Mouse (Mus musculus) liver, embryonic 13.5 days (tissue): ENCODE measurements around the gene D430041D05Rik. TPM values are rescaled to one million over a fixed set of nuclear protein-coding genes. Genes with fewer than 3 reads are reported as not detected.

Experiments
- ATAC-seq: fragments of 200-750 bp; cut with Nextera tagmentation; 2 replicates; pipeline ENCODE4 v1.8.0; 2017; ENCODE audit warnings: low read depth, mild to moderate bottlenecking, moderate number of reproducible peaks, moderate library complexity
- DNase-seq: peaks from one replicate; pipeline ENCODE4 v3.0.0; 2022
- H3K27ac ChIP-seq: fragments of 300-500 bp; sonication (generic); 2 replicates; pipeline ENCODE4 v1.5.1; 2015; ENCODE audit warnings: moderate library complexity, mild to moderate bottlenecking, inconsistent platforms
- H3K27me3 ChIP-seq: fragments of 300-500 bp; sonication (generic); 2 replicates; pipeline ENCODE4 v1.6.1; 2015; ENCODE audit warnings: mild to moderate bottlenecking, inconsistent platforms
- H3K36me3 ChIP-seq: fragments of 300-500 bp; sonication (generic); 2 replicates; pipeline ENCODE4 v1.6.1; 2015; ENCODE audit warnings: mild to moderate bottlenecking, inconsistent platforms
- H3K4me1 ChIP-seq: fragments of 300-500 bp; sonication (generic); replicated peaks from 2 replicates; pipeline ENCODE4 v1.6.1; 2015; ENCODE audit warnings: inconsistent platforms
- H3K4me2 ChIP-seq: fragments of 300-500 bp; sonication (generic); 2 replicates; pipeline ENCODE4 v1.6.1; 2015; ENCODE audit warnings: inconsistent platforms, mild to moderate bottlenecking, moderate library complexity
- H3K4me3 ChIP-seq: fragments of 300-500 bp; sonication (generic); replicated peaks from 2 replicates; pipeline ENCODE4 v1.5.1; 2015; ENCODE audit warnings: mild to moderate bottlenecking, inconsistent platforms
- H3K9ac ChIP-seq: fragments of 300-500 bp; sonication (generic); 2 replicates; pipeline ENCODE4 v1.6.1; 2015; ENCODE audit warnings: mild to moderate bottlenecking, inconsistent platforms
- H3K9me3 ChIP-seq: fragments of 300-500 bp; sonication (generic); replicated peaks from 2 replicates; pipeline ENCODE4 v1.6.1; 2016; ENCODE audit warnings: inconsistent platforms
- WGBS: fragments of 180-500 bp; shearing (Covaris S2); methylation state at CpG from one replicate; pipeline ENCODE4 v1.1.7; 2015; ENCODE audit not compliant: insufficient replicate concordance; 5-methylcytosine and 5-hydroxymethylcytosine counted together
- polyA plus RNA-seq: library from polyadenylated mRNA; unstranded; fragments of >200 nt; fragmentation: Nextera tagmentation; extraction: Ambion mirVana; gene quantifications from 2 replicates; pipeline ENCODE4 v1.2.1, GENCODE M21; 2015

Gene D430041D05Rik
- polyA plus RNA-seq, 1 experiment from 2014 or later: 0.01 TPM

GRCm38 (mm10) chr2:104167765-104168164, 243.0 kb downstream of the D430041D05Rik start:
- Histone ChIP-seq H3K9me3 (no peaks in the 10 kb centered on the region), H3K9ac (no peak overlapping the region), H3K4me2 (no peak overlapping the region), H3K27ac (no peak overlapping the region), H3K4me3 (no peak overlapping the region), H3K27me3 (0 out of 2 replicates have a peak, but pooled peaks cover 8% of the 10 kb centered on the region), H3K4me1 (no peaks in the 10 kb centered on the region), H3K36me3 (no peaks in the 10 kb centered on the region)
- ATAC-seq: no peak
- WGBS: 85% methylated on average over 23 of the region's 23 CpGs
- DNase-seq: no peak

- Histone ChIP-seq H3K9ac (no peak overlapping the region), H3K36me3 (no peaks in the 10 kb centered on the region), H3K9me3 (no peaks in the 10 kb centered on the region), H3K27ac (no peak overlapping the region), H3K4me2 (no peak overlapping the region), H3K4me1 (no peaks in the 10 kb centered on the region), H3K4me3 (no peak overlapping the region), H3K27me3 (no peaks in the 10 kb centered on the region)
- ATAC-seq (no peak), DNase-seq (no peak)
- 69% methylated on average over 2 of the region's 2 CpGs for WGBS
Observed at GRCm38 (mm10) chr2:104165631-104166030, 245.2 kb downstream of the D430041D05Rik start.

- Histone ChIP-seq H3K4me1 (no peaks in the 10 kb centered on the region), H3K4me3 (no peak overlapping the region), H3K4me2 (no peak overlapping the region), H3K9ac (no peak overlapping the region), H3K27me3 (no peaks in the 10 kb centered on the region), H3K9me3 (no peaks in the 10 kb centered on the region), H3K27ac (no peak overlapping the region), H3K36me3 (no peaks in the 10 kb centered on the region)
- DNase-seq: no peak
- 61% methylated on average over 4 of the region's 4 CpGs for WGBS
- no peak for ATAC-seq
Observed at GRCm38 (mm10) chr2:104163978-104164487, 246.8 kb downstream of the D430041D05Rik start.

- H3K4me3 ChIP-seq: no peak overlapping the region
- H3K27ac ChIP-seq: no peak overlapping the region
- no peak for DNase-seq
- no peak overlapping the region for H3K9ac ChIP-seq
- no peak for ATAC-seq
- no peaks in the 10 kb centered on the region for H3K9me3 ChIP-seq
- H3K27me3 ChIP-seq: no peaks in the 10 kb centered on the region
- 62% methylated on average over 7 of the region's 7 CpGs for WGBS
- H3K4me1 ChIP-seq: no peaks in the 10 kb centered on the region
- no peaks in the 10 kb centered on the region for H3K36me3 ChIP-seq
- H3K4me2 ChIP-seq: no peak overlapping the region
Observed at GRCm38 (mm10) chr2:104163418-104163817, 247.4 kb downstream of the D430041D05Rik start.

GRCm38 (mm10) chr2:104157831-104158230, 253.0 kb downstream of the D430041D05Rik start:
- H3K9ac ChIP-seq: no peak overlapping the region
- H3K4me1 ChIP-seq: no peaks in the 10 kb centered on the region
- DNase-seq: no peak
- H3K27ac ChIP-seq: no peak overlapping the region
- H3K9me3 ChIP-seq: no peaks in the 10 kb centered on the region
- 74% methylated on average over 4 of the region's 4 CpGs for WGBS
- no peaks in the 10 kb centered on the region for H3K36me3 ChIP-seq
- no peak overlapping the region for H3K4me2 ChIP-seq
- no peak overlapping the region for H3K4me3 ChIP-seq
- no peak for ATAC-seq
- no peaks in the 10 kb centered on the region; the same call in 1 of the 2 replicates for H3K27me3 ChIP-seq

GRCm38 (mm10) chr2:104153876-104154275, 256.9 kb downstream of the D430041D05Rik start:
- Histone ChIP-seq H3K9me3 (no peaks in the 10 kb centered on the region), H3K27ac (no peak overlapping the region), H3K9ac (no peak overlapping the region), H3K36me3 (no peaks in the 10 kb centered on the region), H3K4me3 (no peak overlapping the region), H3K4me2 (no peak overlapping the region), H3K27me3 (no peaks in the 10 kb centered on the region; the same call in 1 of the 2 replicates), H3K4me1 (no peaks in the 10 kb centered on the region)
- 68% methylated on average over 3 of the region's 3 CpGs for WGBS
- DNase-seq (no peak), ATAC-seq (no peak)

GRCm38 (mm10) chr2:104153345-104153744, 257.5 kb downstream of the D430041D05Rik start:
- 74% methylated on average over 4 of the region's 4 CpGs for WGBS
- ATAC-seq: no peak
- no peak overlapping the region for H3K4me2 ChIP-seq

GRCm38 (mm10) chr2:104150608-104151397, 260.0 kb downstream of the D430041D05Rik start:
- Histone ChIP-seq H3K9ac (no peak overlapping the region), H3K27ac (no peak overlapping the region), H3K36me3 (no peaks in the 10 kb centered on the region), H3K27me3 (no peaks in the 10 kb centered on the region; the same call in 1 of the 2 replicates), H3K4me1 (peaks cover 4% of the 10 kb centered on the region), H3K9me3 (no peaks in the 10 kb centered on the region), H3K4me3 (no peak overlapping the region), H3K4me2 (no peak overlapping the region)
- DNase-seq: no peak
- ATAC-seq: no peak
- 61% methylated on average over 6 of the region's 6 CpGs for WGBS

More at GRCm38 (mm10) chr2:104153345-104153744, 257.5 kb downstream of the D430041D05Rik start:
- H3K36me3 ChIP-seq: no peaks in the 10 kb centered on the region
- H3K9me3 ChIP-seq: no peaks in the 10 kb centered on the region
- no peak overlapping the region for H3K9ac ChIP-seq
- H3K27ac ChIP-seq: no peak overlapping the region
- DNase-seq: no peak
- H3K4me3 ChIP-seq: no peak overlapping the region
- no peaks in the 10 kb centered on the region for H3K4me1 ChIP-seq
- H3K27me3 ChIP-seq: no peaks in the 10 kb centered on the region; the same call in 1 of the 2 replicates

GRCm38 (mm10) chr2:104147910-104148561, 262.8 kb downstream of the D430041D05Rik start:
- no peaks in the 10 kb centered on the region for H3K27me3 ChIP-seq
- peaks cover 10% of the 10 kb centered on the region for H3K4me1 ChIP-seq
- H3K27ac ChIP-seq: no peak overlapping the region
- H3K9ac ChIP-seq: no peak overlapping the region
- H3K4me3 ChIP-seq: no peak overlapping the region
- H3K4me2 ChIP-seq: no peak overlapping the region
- no peaks in the 10 kb centered on the region for H3K36me3 ChIP-seq
- ATAC-seq: no peak
- no peak for DNase-seq
- H3K9me3 ChIP-seq: no peaks in the 10 kb centered on the region
- WGBS: 63% methylated on average over 4 of the region's 4 CpGs

GRCm38 (mm10) chr2:104145983-104146382, 264.8 kb downstream of the D430041D05Rik start:
- H3K9me3 ChIP-seq: no peaks in the 10 kb centered on the region
- ATAC-seq (peak; percentile 71), DNase-seq (peak; percentile 75)
- H3K9ac ChIP-seq: no peak overlapping the region
- H3K27ac ChIP-seq: no peak overlapping the region
- 20% methylated on average over 1 of the region's 1 CpGs for WGBS
- H3K36me3 ChIP-seq: no peaks in the 10 kb centered on the region
- H3K4me3 ChIP-seq: no peak overlapping the region
- peaks cover 10% of the 10 kb centered on the region for H3K4me1 ChIP-seq
- no peaks in the 10 kb centered on the region; the same call in 1 of the 2 replicates for H3K27me3 ChIP-seq
- no peak overlapping the region for H3K4me2 ChIP-seq

GRCm38 (mm10) chr2:104144004-104144403, 266.8 kb downstream of the D430041D05Rik start:
- H3K4me3 ChIP-seq: no peak overlapping the region
- no peak overlapping the region for H3K4me2 ChIP-seq
- no peaks in the 10 kb centered on the region for H3K9me3 ChIP-seq
- no peak overlapping the region for H3K27ac ChIP-seq
- H3K4me1 ChIP-seq: peaks cover 10% of the 10 kb centered on the region
- ATAC-seq: no peak
- peaks cover 2% of the 10 kb centered on the region; the same call in 1 of the 2 replicates for H3K27me3 ChIP-seq
- H3K36me3 ChIP-seq: no peaks in the 10 kb centered on the region
- WGBS: 80% methylated on average over 12 of the region's 12 CpGs
- H3K9ac ChIP-seq: no peak overlapping the region
- DNase-seq: no peak
